Mouse (Mus musculus): Measurements from ENCODE around the gene Ccdc86. TPM values are rescaled to one million over a fixed set of nuclear protein-coding genes. Genes with fewer than 3 reads are reported as not detected.

The Ccdc86 gene
- polyA plus RNA-seq, 1 experiment from 2014 or later, result 12.1 TPM

DNA sequence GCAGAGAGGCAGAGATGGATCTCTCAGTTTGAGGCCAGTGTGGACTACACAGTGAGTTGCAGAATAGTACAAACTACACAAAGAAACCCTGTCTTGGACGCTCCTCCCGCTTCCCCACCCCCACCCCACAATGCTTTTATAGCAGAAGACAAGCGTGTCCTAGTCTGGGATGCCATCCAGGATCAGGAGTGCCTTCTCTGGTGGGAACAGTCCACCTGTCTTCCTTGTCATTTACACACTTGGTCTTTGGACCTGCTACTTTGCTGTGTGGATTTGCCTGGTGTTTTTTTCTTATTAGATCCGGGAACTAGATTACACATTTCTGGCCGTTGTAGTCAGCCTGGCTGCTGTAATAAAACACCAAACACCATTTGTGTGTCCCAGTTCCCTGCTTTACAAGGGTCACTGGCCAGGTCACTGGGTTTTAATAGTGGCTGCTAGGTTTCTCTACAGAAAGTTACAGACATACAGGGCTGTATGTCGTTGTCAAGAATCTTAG, 22.9 kb downstream of the Ccdc86 start:
- ATAC-seq (no peak), DNase-seq (ENCODE audit: low spot score) (no peak)
- Histone ChIP-seq H3K9ac (ENCODE audit: low read length) (no peak overlapping the region), H3K4me2 (ENCODE audit: low read length) (no peak overlapping the region), H3K4me3 (ENCODE audit: low read depth, low read length) (no peak overlapping the region), H3K36me3 (ENCODE audit: control insufficient read depth, insufficient read depth, low read length) (no peaks in the 10 kb centered on the region), H3K4me1 (ENCODE audit: control insufficient read depth, insufficient read depth, low read length) (no peaks in the 10 kb centered on the region), H3K27ac (ENCODE audit: low read depth, low read length) (no peak overlapping the region), H3K27me3 (replicated peaks; ENCODE audit: control insufficient read depth, insufficient read depth, low read length) (no peaks in the 10 kb centered on the region), H3K9me3 (replicated peaks; ENCODE audit: control insufficient read depth, low read length) (no peaks in the 10 kb centered on the region)
- 27% methylated on average over 6 of the region's 6 CpGs for WGBS

DNA sequence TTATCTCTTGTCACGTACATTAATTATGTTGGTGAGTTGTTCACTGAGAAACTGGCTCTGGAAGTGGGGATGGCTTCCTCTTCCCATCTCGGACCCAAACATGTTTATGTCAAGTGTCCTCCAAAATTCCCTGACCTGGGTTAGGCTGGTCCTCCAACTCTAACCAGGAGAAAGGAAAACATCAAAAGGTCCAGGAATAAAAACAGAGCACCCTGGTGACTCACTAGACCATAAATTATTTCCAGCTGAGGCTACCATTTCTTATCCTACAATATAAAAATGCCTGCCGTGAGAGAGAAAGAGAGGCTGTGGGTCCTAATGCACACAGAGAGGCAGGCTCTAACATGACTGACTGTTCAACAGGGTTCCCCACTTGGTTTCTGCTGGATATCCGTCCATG, 24.8 kb downstream of the Ccdc86 start:
- no peaks in the 10 kb centered on the region for H3K9me3 ChIP-seq (replicated peaks; ENCODE audit: control insufficient read depth, low read length)
- WGBS, result 66% methylated on average over 4 of the region's 4 CpGs
- no peaks in the 10 kb centered on the region for H3K36me3 ChIP-seq (ENCODE audit: control insufficient read depth, insufficient read depth, low read length)
- H3K4me1 ChIP-seq (ENCODE audit: control insufficient read depth, insufficient read depth, low read length), result no peaks in the 10 kb centered on the region
- H3K9ac ChIP-seq (ENCODE audit: low read length), result no peak overlapping the region
- no peak overlapping the region for H3K27ac ChIP-seq (ENCODE audit: low read depth, low read length)
- ATAC-seq (no peak), DNase-seq (ENCODE audit: low spot score) (no peak)
- no peak overlapping the region for H3K4me2 ChIP-seq (ENCODE audit: low read length)
- no peaks in the 10 kb centered on the region for H3K27me3 ChIP-seq (replicated peaks; ENCODE audit: control insufficient read depth, insufficient read depth, low read length)
- H3K4me3 ChIP-seq (ENCODE audit: low read depth, low read length), result no peak overlapping the region

DNA sequence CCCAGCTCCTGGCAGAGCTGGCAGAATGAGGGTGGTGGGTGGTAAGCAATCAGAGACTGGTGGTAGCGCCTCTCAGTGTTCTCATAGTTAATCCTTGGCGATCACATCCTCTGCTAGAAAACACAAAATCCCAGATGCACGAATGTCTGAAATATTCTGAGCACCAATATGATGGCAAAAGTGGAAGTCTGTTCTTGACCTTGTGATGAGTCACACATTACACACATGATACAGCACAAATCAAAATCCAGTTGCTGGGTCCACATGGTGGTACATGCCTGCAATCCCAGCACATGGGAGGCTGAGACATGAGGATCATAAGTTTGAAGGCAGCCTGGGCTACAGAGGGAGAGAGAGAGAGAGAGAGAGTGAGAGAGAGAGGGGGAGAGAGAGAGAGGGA, 28.0 kb downstream of the Ccdc86 start:
- H3K36me3 ChIP-seq (ENCODE audit: control insufficient read depth, insufficient read depth, low read length), result no peaks in the 10 kb centered on the region
- H3K27me3 ChIP-seq (replicated peaks; ENCODE audit: control insufficient read depth, insufficient read depth, low read length), result no peaks in the 10 kb centered on the region
- H3K4me1 ChIP-seq (ENCODE audit: control insufficient read depth, insufficient read depth, low read length), result no peaks in the 10 kb centered on the region
- no peaks in the 10 kb centered on the region for H3K9me3 ChIP-seq (replicated peaks; ENCODE audit: control insufficient read depth, low read length)
- no peak overlapping the region for H3K4me2 ChIP-seq (ENCODE audit: low read length)
- ATAC-seq (no peak), DNase-seq (ENCODE audit: low spot score) (no peak)
- H3K4me3 ChIP-seq (ENCODE audit: low read depth, low read length), result no peak overlapping the region
- no peak overlapping the region for H3K27ac ChIP-seq (ENCODE audit: low read depth, low read length)
- no peak overlapping the region for H3K9ac ChIP-seq (ENCODE audit: low read length)
- WGBS, result 77% methylated on average over 3 of the region's 3 CpGs

DNA sequence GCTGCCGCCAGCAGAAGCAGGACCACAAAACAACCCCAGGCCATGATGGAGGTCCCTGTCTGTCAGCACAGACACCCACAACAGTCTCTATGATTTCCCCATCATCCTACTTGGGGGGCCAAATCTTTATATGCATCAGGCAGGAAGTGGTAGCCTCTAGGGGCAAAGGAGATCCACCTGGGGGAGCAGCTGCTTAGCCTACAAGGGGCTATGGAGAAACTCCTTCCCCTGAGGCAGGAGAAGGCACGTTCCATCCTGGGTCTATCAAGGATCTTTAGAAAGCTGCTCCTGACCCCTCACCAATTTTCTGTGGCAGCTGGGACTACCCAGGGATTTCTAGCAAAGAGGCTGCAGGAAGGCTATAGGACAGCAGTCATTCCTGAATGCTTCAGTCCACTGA, 28.5 kb downstream of the Ccdc86 start, which contains the start of gene Zp1:
TSS of gene Zp1 (minus strand) at position 101 of the 400 bp plus-strand sequence.
- Histone ChIP-seq H3K36me3 (ENCODE audit: control insufficient read depth, insufficient read depth, low read length) (no peaks in the 10 kb centered on the region), H3K27ac (ENCODE audit: low read depth, low read length) (no peak within 1 kb of the TSS), H3K27me3 (replicated peaks; ENCODE audit: control insufficient read depth, insufficient read depth, low read length) (no peaks in the 10 kb centered on the region), H3K9ac (ENCODE audit: low read length) (no peak within 1 kb of the TSS), H3K4me2 (ENCODE audit: low read length) (no peak within 1 kb of the TSS), H3K4me1 (ENCODE audit: control insufficient read depth, insufficient read depth, low read length) (no peaks in the 10 kb centered on the region), H3K4me3 (ENCODE audit: low read depth, low read length) (no peak within 1 kb of the TSS), H3K9me3 (replicated peaks; ENCODE audit: control insufficient read depth, low read length) (no peaks in the 10 kb centered on the region)
- ATAC-seq (no peak), DNase-seq (ENCODE audit: low spot score) (no peak)
- WGBS, result 53% methylated on average over 2 of the region's 2 CpGs

GRCm38 (mm10) chr19:10918321-10918991, 30.6 kb downstream of the Ccdc86 start:
- Histone ChIP-seq H3K36me3 (ENCODE audit: control insufficient read depth, insufficient read depth, low read length) (no peaks in the 10 kb centered on the region), H3K9me3 (replicated peaks; ENCODE audit: control insufficient read depth, low read length) (no peaks in the 10 kb centered on the region), H3K27ac (ENCODE audit: low read depth, low read length) (no peak overlapping the region), H3K9ac (ENCODE audit: low read length) (no peak overlapping the region), H3K4me2 (ENCODE audit: low read length) (no peak overlapping the region), H3K4me3 (ENCODE audit: low read depth, low read length) (no peak overlapping the region), H3K4me1 (ENCODE audit: control insufficient read depth, insufficient read depth, low read length) (no peaks in the 10 kb centered on the region), H3K27me3 (replicated peaks; ENCODE audit: control insufficient read depth, insufficient read depth, low read length) (no peaks in the 10 kb centered on the region)
- WGBS, result 91% methylated on average over 10 of the region's 10 CpGs
- DNase-seq (ENCODE audit: low spot score) (no peak), ATAC-seq (no peak)

- H3K9ac ChIP-seq (ENCODE audit: low read length), result no peak overlapping the region
- no peak overlapping the region for H3K4me2 ChIP-seq (ENCODE audit: low read length)
- H3K4me1 ChIP-seq (ENCODE audit: control insufficient read depth, insufficient read depth, low read length), result no peaks in the 10 kb centered on the region
- no peaks in the 10 kb centered on the region for H3K27me3 ChIP-seq (replicated peaks; ENCODE audit: control insufficient read depth, insufficient read depth, low read length)
- no peak overlapping the region for H3K4me3 ChIP-seq (ENCODE audit: low read depth, low read length)
- no peaks in the 10 kb centered on the region for H3K36me3 ChIP-seq (ENCODE audit: control insufficient read depth, insufficient read depth, low read length)
- ATAC-seq (no peak), DNase-seq (ENCODE audit: low spot score) (no peak)
- no peak overlapping the region for H3K27ac ChIP-seq (ENCODE audit: low read depth, low read length)
- WGBS, result 69% methylated on average over 5 of the region's 5 CpGs
- no peaks in the 10 kb centered on the region for H3K9me3 ChIP-seq (replicated peaks; ENCODE audit: control insufficient read depth, low read length)
Measured at GRCm38 (mm10) chr19:10916506-10916905, 32.6 kb downstream of the Ccdc86 start.

DNA sequence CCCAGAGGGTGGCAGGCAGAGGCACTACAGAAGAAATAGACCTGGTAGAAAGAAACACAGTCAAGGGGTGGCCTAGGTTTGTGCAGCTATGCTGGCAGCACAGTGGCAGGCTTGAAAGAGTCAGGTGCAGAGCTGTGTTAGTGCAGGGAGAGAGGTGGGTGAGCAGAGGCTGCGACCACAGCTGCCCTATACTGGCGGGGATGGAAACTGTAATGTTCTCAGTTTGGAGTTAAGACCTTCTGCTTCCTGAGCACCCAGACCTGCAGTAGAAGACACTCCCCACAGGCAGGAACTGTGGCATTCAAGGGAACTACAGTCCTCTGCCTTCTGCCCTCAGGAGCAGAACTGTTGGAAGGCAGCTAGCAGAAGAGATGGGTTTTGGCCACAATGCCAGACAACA, 34.2 kb downstream of the Ccdc86 start:
- no peaks in the 10 kb centered on the region for H3K36me3 ChIP-seq (ENCODE audit: control insufficient read depth, insufficient read depth, low read length)
- no peak overlapping the region for H3K27ac ChIP-seq (ENCODE audit: low read depth, low read length)
- no peak overlapping the region for H3K4me2 ChIP-seq (ENCODE audit: low read length)
- WGBS, result 88% methylated on average over 2 of the region's 2 CpGs
- DNase-seq (ENCODE audit: low spot score), result no peak
- no peaks in the 10 kb centered on the region for H3K27me3 ChIP-seq (replicated peaks; ENCODE audit: control insufficient read depth, insufficient read depth, low read length)
- no peak overlapping the region for H3K9ac ChIP-seq (ENCODE audit: low read length)
- no peaks in the 10 kb centered on the region for H3K9me3 ChIP-seq (replicated peaks; ENCODE audit: control insufficient read depth, low read length)
- no peak for ATAC-seq
- H3K4me1 ChIP-seq (ENCODE audit: control insufficient read depth, insufficient read depth, low read length), result no peaks in the 10 kb centered on the region
- H3K4me3 ChIP-seq (ENCODE audit: low read depth, low read length), result no peak overlapping the region

- 82% methylated on average over 7 of the region's 7 CpGs for WGBS
- H3K9ac ChIP-seq (ENCODE audit: low read length), result no peak overlapping the region
- H3K9me3 ChIP-seq (replicated peaks; ENCODE audit: control insufficient read depth, low read length), result no peaks in the 10 kb centered on the region
- H3K27ac ChIP-seq (ENCODE audit: low read depth, low read length), result no peak overlapping the region
- no peaks in the 10 kb centered on the region for H3K4me1 ChIP-seq (ENCODE audit: control insufficient read depth, insufficient read depth, low read length)
- no peaks in the 10 kb centered on the region for H3K27me3 ChIP-seq (replicated peaks; ENCODE audit: control insufficient read depth, insufficient read depth, low read length)
- no peak overlapping the region for H3K4me3 ChIP-seq (ENCODE audit: low read depth, low read length)
- peaks cover 2% of the 10 kb centered on the region; the same call in 1 of the 2 replicates for H3K36me3 ChIP-seq (ENCODE audit: control insufficient read depth, insufficient read depth, low read length)
- ATAC-seq, result no peak
- no peak for DNase-seq (ENCODE audit: low spot score)
- H3K4me2 ChIP-seq (ENCODE audit: low read length), result no peak overlapping the region
Measured at GRCm38 (mm10) chr19:10914291-10914690, 34.8 kb downstream of the Ccdc86 start.

DNA sequence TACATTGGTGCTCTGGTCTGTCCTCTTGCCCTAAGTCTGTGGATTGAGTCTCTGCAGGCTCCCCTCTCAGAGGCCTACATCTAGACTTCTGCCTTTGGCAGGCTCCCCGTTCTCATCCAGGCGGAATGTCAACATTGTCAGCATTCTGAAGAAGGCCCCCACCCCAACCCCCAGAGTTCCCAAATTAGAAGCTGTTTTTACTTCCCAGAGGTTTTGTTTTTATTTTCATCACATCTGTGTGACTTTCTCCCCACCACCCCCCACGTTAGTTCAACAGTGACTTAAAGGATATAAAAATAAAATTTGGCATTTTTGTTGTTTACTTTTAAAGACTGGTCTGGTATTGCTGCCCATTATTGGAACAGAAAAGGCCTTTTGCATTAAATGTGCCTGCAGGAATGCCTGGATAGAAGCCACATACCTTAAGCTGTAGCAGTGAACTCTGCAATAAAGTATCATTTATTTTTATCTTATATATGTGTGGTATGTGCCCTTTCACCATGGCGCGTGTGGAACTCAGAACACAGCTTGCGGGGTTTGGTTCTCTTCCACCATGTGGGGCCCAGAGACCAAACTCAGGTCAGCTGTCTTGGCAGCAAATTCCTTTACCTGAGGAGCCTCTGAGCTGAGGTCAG, 39.9 kb downstream of the Ccdc86 start:
- H3K4me1 ChIP-seq (ENCODE audit: control insufficient read depth, insufficient read depth, low read length), result no peaks in the 10 kb centered on the region
- H3K27me3 ChIP-seq (replicated peaks; ENCODE audit: control insufficient read depth, insufficient read depth, low read length), result no peaks in the 10 kb centered on the region
- no peak overlapping the region for H3K9ac ChIP-seq (ENCODE audit: low read length)
- no peak overlapping the region for H3K27ac ChIP-seq (ENCODE audit: low read depth, low read length)
- 84% methylated on average over 6 of the region's 6 CpGs for WGBS
- DNase-seq (ENCODE audit: low spot score), result no peak
- H3K9me3 ChIP-seq (replicated peaks; ENCODE audit: control insufficient read depth, low read length), result no peaks in the 10 kb centered on the region
- peaks cover 37% of the 10 kb centered on the region for H3K36me3 ChIP-seq (ENCODE audit: control insufficient read depth, insufficient read depth, low read length)
- H3K4me2 ChIP-seq (ENCODE audit: low read length), result no peak overlapping the region
- no peak overlapping the region for H3K4me3 ChIP-seq (ENCODE audit: low read depth, low read length)
- ATAC-seq, result no peak

Measured in forebrain, embryonic 14.5 days (tissue).